Mouse (Mus musculus) embryonic facial prominence, embryonic 14.5 days (tissue): ENCODE measurements at regions not wholly inside any gene's neighbourhood (a gene's known extent, or its start where the extent isn't known, plus 50 kb on each side); places are given as distances from the start of the nearest gene placed in this dataset.

Experiments used
- ATAC-seq: fragments of 200-750 bp; cut with Nextera tagmentation; 2 replicates; pipeline ENCODE4 v1.8.0; 2017; ENCODE audit warnings: low read depth, moderate number of reproducible peaks, moderate TSS enrichment
- DNase-seq: peaks from one replicate; pipeline ENCODE4 v3.0.0-alpha.2; 2015; ENCODE audit warnings: low spot score
- H3K27ac ChIP-seq: fragments of 300-500 bp; sonication (generic); replicated peaks from 2 replicates; pipeline ENCODE4 v1.5.1; 2014; ENCODE audit warnings: low read depth, mild to moderate bottlenecking, low read length, moderate library complexity
- H3K27me3 ChIP-seq: fragments of 300-500 bp; sonication (generic); replicated peaks from 2 replicates; pipeline ENCODE4 v1.6.1; 2014; ENCODE audit warnings: low read length; ENCODE audit not compliant: control insufficient read depth, insufficient read depth
- H3K36me3 ChIP-seq: fragments of 300-500 bp; sonication (generic); 2 replicates; pipeline ENCODE4 v1.6.1; 2014; ENCODE audit warnings: low read length, mixed read lengths; ENCODE audit not compliant: control insufficient read depth, insufficient read depth
- H3K4me1 ChIP-seq: fragments of 300-500 bp; sonication (generic); 2 replicates; pipeline ENCODE4 v1.6.1; 2014; ENCODE audit warnings: antibody characterized with exemption, low read length; ENCODE audit not compliant: control insufficient read depth, insufficient read depth
- H3K4me2 ChIP-seq: fragments of 300-500 bp; sonication (generic); 2 replicates; pipeline ENCODE4 v1.6.1; 2014; ENCODE audit warnings: low read depth, mild to moderate bottlenecking, low read length, moderate library complexity, mixed read lengths
- H3K4me3 ChIP-seq: fragments of 300-500 bp; sonication (generic); 2 replicates; pipeline ENCODE4 v1.5.1; 2014; ENCODE audit warnings: low read depth, mild to moderate bottlenecking, low read length
- H3K9ac ChIP-seq: fragments of 300-500 bp; sonication (generic); 2 replicates; pipeline ENCODE4 v1.6.1; 2014; ENCODE audit warnings: low read depth, mild to moderate bottlenecking, low read length, moderate library complexity, mixed read lengths
- H3K9me3 ChIP-seq: fragments of 300-500 bp; sonication (generic); 2 replicates; pipeline ENCODE4 v1.6.1; 2016; ENCODE audit warnings: low read length; ENCODE audit not compliant: control insufficient read depth
- WGBS: fragments of 180-500 bp; shearing (Covaris S2); extraction: QIAGEN DNeasy Blood & Tissue Kit; methylation state at CpG from one replicate; pipeline ENCODE4 v1.1.7; 2014; 5-methylcytosine and 5-hydroxymethylcytosine counted together

DNA sequence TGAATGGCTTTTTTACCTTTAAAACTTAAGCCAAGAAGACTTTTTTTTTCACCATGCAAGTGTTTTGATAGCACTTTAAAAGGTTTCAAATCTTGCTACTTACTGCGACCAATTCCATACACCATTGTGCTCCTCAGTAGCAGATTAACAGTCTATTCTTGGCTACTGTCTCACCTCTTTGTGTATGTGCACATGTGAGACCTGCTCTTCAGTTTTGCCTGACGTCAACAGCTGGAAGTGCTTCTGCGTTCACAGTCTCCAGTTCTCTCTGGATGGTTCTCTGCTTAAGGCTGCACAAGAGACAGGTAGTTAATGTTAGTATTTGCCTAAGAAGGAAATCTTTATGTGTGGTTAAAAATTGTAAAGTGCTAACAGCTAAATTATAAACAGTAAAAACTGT is 282.1 kb downstream of the Sim1 start:
- Histone ChIP-seq H3K9me3 (no peaks in the 10 kb centered on the region), H3K27me3 (no peaks in the 10 kb centered on the region), H3K4me1 (no peaks in the 10 kb centered on the region), H3K36me3 (no peaks in the 10 kb centered on the region), H3K27ac (no peak overlapping the region), H3K9ac (no peak overlapping the region), H3K4me2 (no peak overlapping the region), H3K4me3 (no peak overlapping the region)
- no peak for ATAC-seq
- 55% methylated on average over 3 of the region's 3 CpGs for WGBS
- peak; percentile 7 for DNase-seq

DNA sequence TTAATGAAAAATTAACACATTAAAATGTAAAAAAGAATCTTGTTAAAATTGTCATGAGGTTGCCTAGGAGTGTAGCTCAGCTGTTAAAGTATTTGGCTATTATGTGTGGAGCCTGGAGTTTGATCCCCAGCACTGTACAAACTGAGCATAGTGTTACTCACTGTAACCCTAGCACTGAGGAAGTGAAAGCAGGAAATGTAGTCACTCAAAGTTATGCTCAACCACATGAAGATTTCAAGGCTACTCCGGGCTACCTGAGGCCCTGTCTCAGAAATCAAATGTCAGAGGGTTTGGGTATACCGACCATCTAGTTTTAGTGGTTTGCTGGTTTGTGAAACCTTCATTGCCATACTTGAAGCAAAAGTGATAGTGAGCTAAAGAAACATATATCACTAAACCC is 287.2 kb downstream of the Sim1 start:
- Histone ChIP-seq H3K9ac (no peak overlapping the region), H3K9me3 (no peaks in the 10 kb centered on the region), H3K27ac (no peak overlapping the region), H3K4me1 (no peaks in the 10 kb centered on the region), H3K27me3 (no peaks in the 10 kb centered on the region), H3K4me2 (no peak overlapping the region), H3K4me3 (no peak overlapping the region), H3K36me3 (no peaks in the 10 kb centered on the region)
- 75% methylated on average over 2 of the region's 2 CpGs for WGBS
- ATAC-seq (no peak), DNase-seq (no peak)

- no peak overlapping the region for H3K27ac ChIP-seq
- no peaks in the 10 kb centered on the region for H3K36me3 ChIP-seq
Measured at GRCm38 (mm10) chr10:51191407-51192059, 288.9 kb upstream of the Gm49339 start.

GRCm38 (mm10) chr10:51219481-51219880 is 260.9 kb upstream of the Gm49339 start:
- WGBS, result 68% methylated on average over 4 of the region's 4 CpGs
- no peaks in the 10 kb centered on the region for H3K36me3 ChIP-seq
- H3K27me3 ChIP-seq, result no peaks in the 10 kb centered on the region
- no peak overlapping the region for H3K4me2 ChIP-seq
- no peak overlapping the region for H3K4me3 ChIP-seq
- ATAC-seq (no peak), DNase-seq (no peak)
- no peaks in the 10 kb centered on the region for H3K4me1 ChIP-seq
- H3K9ac ChIP-seq, result no peak overlapping the region
- H3K27ac ChIP-seq, result no peak overlapping the region
- H3K9me3 ChIP-seq, result no peaks in the 10 kb centered on the region

More at GRCm38 (mm10) chr10:51191407-51192059, 288.9 kb upstream of the Gm49339 start:
- Histone ChIP-seq H3K4me2 (no peak overlapping the region), H3K9me3 (no peaks in the 10 kb centered on the region), H3K9ac (no peak overlapping the region), H3K27me3 (no peaks in the 10 kb centered on the region), H3K4me1 (no peaks in the 10 kb centered on the region), H3K4me3 (no peak overlapping the region)
- DNase-seq, result no peak
- 61% methylated on average over 5 of the region's 5 CpGs for WGBS
- no peak for ATAC-seq

DNA sequence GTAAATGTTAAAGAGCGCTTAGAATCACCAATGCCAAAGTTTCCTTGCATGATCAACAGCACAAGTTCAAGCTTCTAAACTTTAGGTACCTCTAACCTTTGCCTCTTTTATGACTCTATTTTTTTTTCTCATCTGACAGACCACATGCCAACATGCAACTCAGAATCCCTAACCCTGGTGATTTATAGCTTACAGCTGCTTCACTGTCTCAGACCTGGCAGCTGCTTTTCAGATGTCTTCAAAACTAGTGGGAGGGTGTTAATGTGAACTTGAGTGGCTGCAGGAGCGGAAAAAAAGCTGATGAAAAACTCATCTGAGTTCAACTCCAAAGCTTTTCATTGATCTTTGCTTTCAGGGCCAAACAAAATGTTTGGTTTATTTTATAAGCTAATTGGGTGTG is 246.8 kb upstream of the Gm49339 start:
- WGBS, result 71% methylated on average over 2 of the region's 2 CpGs
- peak; percentile 31 for DNase-seq
- no peak overlapping the region for H3K4me3 ChIP-seq
- no peak overlapping the region for H3K9ac ChIP-seq
- H3K9me3 ChIP-seq, result no peaks in the 10 kb centered on the region
- no peaks in the 10 kb centered on the region for H3K27me3 ChIP-seq
- H3K4me2 ChIP-seq, result no peak overlapping the region
- H3K36me3 ChIP-seq, result no peaks in the 10 kb centered on the region
- no peak overlapping the region for H3K27ac ChIP-seq
- H3K4me1 ChIP-seq, result 0 out of 2 replicates have a peak, but pooled peaks cover 3% of the 10 kb centered on the region
- ATAC-seq, result no peak

GRCm38 (mm10) chr10:51235586-51236575 is 244.5 kb upstream of the Gm49339 start:
- 0 out of 2 replicates have a peak, but pooled peaks cover 3% of the 10 kb centered on the region for H3K4me1 ChIP-seq
- H3K4me3 ChIP-seq, result no peak overlapping the region
- H3K9me3 ChIP-seq, result no peaks in the 10 kb centered on the region
- no peak overlapping the region for H3K9ac ChIP-seq
- WGBS, result 29% methylated on average over 10 of the region's 10 CpGs
- ATAC-seq (peak; percentile 37; the same call in 1 of the 2 replicates), DNase-seq (peak; percentile 50)
- H3K27ac ChIP-seq, result no peak overlapping the region
- H3K27me3 ChIP-seq, result no peaks in the 10 kb centered on the region
- no peak overlapping the region for H3K4me2 ChIP-seq
- no peaks in the 10 kb centered on the region for H3K36me3 ChIP-seq

- no peaks in the 10 kb centered on the region for H3K9me3 ChIP-seq
- no peak for ATAC-seq
- H3K4me2 ChIP-seq, result no peak overlapping the region
Measured at GRCm38 (mm10) chr10:51238103-51238502, 242.3 kb upstream of the Gm49339 start.

DNA sequence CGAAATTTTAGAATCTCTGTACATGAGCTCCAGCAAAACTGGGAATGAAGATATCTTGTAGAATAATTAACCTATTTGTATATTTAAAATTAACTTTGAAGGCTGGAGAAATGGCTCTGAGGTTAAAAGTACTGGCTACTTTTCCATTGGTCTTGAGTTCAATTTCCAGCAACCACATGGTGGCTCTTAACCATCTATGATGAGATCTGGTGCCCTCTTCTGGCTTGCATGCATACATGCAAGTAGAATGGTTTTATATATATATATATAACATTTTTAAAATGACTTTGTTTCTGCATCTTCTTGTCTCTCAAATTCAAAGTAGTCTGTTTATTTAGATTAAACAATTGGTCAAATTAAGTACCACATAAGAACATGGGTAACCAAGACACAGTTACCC is 227.0 kb upstream of the Gm49339 start:
- no peak overlapping the region for H3K4me3 ChIP-seq
- H3K9me3 ChIP-seq, result no peaks in the 10 kb centered on the region
- no peak for DNase-seq
- H3K4me2 ChIP-seq, result no peak overlapping the region
- WGBS, result 86% methylated on average over 1 of the region's 1 CpGs
- H3K27me3 ChIP-seq, result no peaks in the 10 kb centered on the region
- no peak for ATAC-seq
- no peaks in the 10 kb centered on the region for H3K4me1 ChIP-seq
- no peaks in the 10 kb centered on the region for H3K36me3 ChIP-seq
- no peak overlapping the region for H3K27ac ChIP-seq
- no peak overlapping the region for H3K9ac ChIP-seq

More at GRCm38 (mm10) chr10:51238103-51238502, 242.3 kb upstream of the Gm49339 start:
- no peak for DNase-seq
- no peaks in the 10 kb centered on the region for H3K36me3 ChIP-seq
- 0 out of 2 replicates have a peak, but pooled peaks cover 3% of the 10 kb centered on the region for H3K4me1 ChIP-seq
- H3K4me3 ChIP-seq, result no peak overlapping the region
- H3K9ac ChIP-seq, result no peak overlapping the region
- H3K27ac ChIP-seq, result no peak overlapping the region
- no peaks in the 10 kb centered on the region for H3K27me3 ChIP-seq
